Mouse (Mus musculus): ENCODE data around the gene Fzd1. TPM values are rescaled to one million over a fixed set of nuclear protein-coding genes. Genes with fewer than 3 reads are reported as not detected.

The Fzd1 gene
- polyA plus RNA-seq, 1 experiment from 2014 or later = 17.2 TPM

DNA sequence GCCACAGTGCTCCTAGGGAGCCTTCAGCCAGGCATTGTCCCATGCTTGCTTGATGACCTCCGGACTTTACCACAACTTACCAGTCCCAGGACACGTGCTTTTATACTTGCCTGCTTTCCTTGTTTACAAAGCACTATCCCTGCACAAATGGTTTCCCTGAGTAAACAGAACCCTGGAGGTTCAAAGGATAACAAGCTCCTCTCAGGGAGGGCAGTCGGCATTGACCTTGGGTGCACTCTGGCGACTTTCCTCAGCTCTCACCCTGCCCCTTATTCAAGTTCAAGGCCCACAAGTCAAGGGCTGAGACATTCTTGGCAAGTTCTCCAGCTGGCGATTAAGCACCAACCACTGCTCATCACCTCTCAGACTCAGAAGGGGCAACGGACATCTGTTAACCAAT is 20.8 kb downstream of the Fzd1 start:
- no peak overlapping the region for H3K9ac ChIP-seq
- H3K27ac ChIP-seq = no peak overlapping the region
- H3K4me3 ChIP-seq = no peak overlapping the region
- peaks cover 15% of the 10 kb centered on the region for H3K4me1 ChIP-seq (replicated peaks)
- H3K27me3 ChIP-seq = no peaks in the 10 kb centered on the region
- H3K4me2 ChIP-seq = no peak overlapping the region
- no peaks in the 10 kb centered on the region for H3K36me3 ChIP-seq
- no peak for ATAC-seq (replicated peaks; ENCODE audit: insufficient number of reproducible peaks, insufficient read depth, low FRiP score, low read depth)
- no peaks in the 10 kb centered on the region for H3K9me3 ChIP-seq (replicated peaks)
- 29% methylated on average over 6 of the region's 6 CpGs for WGBS

DNA sequence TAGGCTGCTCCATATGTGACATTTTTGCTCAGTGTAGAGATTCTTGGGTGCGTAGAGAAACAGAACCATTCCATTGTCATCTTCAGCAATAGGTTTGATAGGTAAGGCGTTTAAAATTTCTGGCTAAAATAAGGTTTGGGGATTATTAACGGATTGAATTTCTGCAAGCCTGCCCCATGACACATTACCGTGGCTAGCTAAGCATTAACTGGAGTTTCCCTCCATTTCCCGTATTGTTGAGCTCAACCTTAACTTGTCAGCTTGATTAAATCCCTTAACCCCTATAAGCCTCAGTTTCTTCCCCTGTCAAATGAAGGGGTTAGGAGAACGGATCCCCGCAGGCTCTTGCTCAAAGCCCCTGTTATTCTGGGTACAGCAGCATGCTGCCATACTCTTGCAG is 22.4 kb downstream of the Fzd1 start:
- H3K4me1 ChIP-seq (replicated peaks) = peaks cover 15% of the 10 kb centered on the region
- no peak for ATAC-seq (replicated peaks; ENCODE audit: insufficient number of reproducible peaks, insufficient read depth, low FRiP score, low read depth)
- no peaks in the 10 kb centered on the region for H3K36me3 ChIP-seq
- no peaks in the 10 kb centered on the region for H3K27me3 ChIP-seq
- H3K9ac ChIP-seq = no peak overlapping the region
- H3K4me3 ChIP-seq = no peak overlapping the region
- H3K27ac ChIP-seq = no peak overlapping the region
- WGBS = 84% methylated on average over 7 of the region's 7 CpGs
- no peaks in the 10 kb centered on the region for H3K9me3 ChIP-seq (replicated peaks)
- no peak overlapping the region for H3K4me2 ChIP-seq

DNA sequence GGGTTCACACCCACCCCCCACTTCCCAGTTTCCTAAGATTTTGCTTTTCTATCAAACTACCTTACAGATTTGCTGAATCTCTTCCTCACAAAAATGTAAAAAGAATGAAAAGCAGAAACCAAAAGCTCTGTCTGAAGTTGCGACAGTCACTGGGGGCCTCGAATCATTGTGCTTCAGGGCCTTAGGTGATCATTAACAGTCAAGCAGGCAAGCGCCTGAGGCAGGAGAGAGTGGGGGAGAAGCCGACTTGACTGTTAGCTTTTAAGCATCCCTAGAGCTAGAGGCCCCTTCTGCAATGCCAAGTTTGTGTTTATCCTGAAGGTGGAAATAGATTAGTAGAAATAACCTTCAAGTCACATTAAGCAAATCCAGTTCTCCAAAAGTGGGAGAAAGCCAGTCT is 24.6 kb downstream of the Fzd1 start:
- 68% methylated on average over 4 of the region's 4 CpGs for WGBS

DNA sequence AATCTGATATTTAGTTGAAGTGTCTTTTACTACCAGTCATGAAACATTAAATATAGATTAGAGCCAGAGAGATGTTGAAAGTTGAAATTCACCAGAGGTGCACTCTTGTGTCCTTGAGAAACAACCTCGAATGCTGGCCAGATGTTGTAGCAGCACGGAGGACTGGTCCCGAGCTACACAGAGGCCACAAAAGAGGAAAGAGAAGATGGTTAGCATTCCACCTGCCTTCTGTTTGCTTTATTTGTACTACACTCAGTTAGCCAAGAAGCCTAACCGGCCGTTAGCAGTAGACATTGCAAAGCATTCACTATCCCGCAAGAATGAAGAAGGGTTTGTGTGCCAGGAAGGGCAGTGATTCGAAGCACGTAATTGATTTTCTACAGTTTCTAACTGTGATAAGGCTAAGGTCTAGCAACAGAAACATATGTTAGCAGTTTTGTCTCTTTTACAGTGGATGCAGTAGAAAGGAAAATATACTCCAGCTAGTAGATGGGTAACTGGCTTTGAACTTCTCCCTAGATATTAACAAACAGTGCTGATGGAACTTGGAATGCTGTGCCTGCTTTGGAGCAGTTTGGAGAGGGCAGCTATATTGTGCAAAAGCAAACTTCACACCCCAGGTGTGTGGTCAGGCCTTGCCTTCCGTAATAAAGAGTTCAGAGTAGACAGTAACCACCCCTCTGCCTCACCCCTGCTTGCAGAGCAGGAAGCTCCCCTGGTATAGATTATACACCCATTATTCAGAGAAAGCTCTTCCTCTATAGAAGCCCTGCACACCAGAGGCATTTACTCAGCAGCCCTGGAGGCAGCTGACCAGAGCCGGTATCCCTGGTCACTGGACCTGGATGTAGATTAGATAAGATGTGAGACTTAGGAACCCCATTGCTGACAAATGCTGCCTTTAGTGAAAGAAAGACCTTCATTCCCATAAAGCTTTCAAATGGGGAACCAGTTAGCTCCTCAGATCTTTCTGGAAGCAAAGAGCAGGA is 25.3 kb downstream of the Fzd1 start:
- H3K27me3 ChIP-seq = no peaks in the 10 kb centered on the region
- H3K27ac ChIP-seq = no peak overlapping the region
- no peak for ATAC-seq (replicated peaks; ENCODE audit: insufficient number of reproducible peaks, insufficient read depth, low FRiP score, low read depth)
- no peak overlapping the region for H3K9ac ChIP-seq
- H3K4me1 ChIP-seq (replicated peaks) = peaks cover 15% of the 10 kb centered on the region
- no peaks in the 10 kb centered on the region for H3K36me3 ChIP-seq
- no peak overlapping the region for H3K4me3 ChIP-seq
- H3K9me3 ChIP-seq (replicated peaks) = no peaks in the 10 kb centered on the region
- WGBS = 63% methylated on average over 10 of the region's 10 CpGs
- no peak overlapping the region for H3K4me2 ChIP-seq

More for the DNA sequence above, 24.6 kb downstream of the Fzd1 start:
- peak overlapping the region; percentile 60; the same call in 1 of the 2 replicates for H3K27ac ChIP-seq
- H3K9ac ChIP-seq = no peak overlapping the region
- H3K9me3 ChIP-seq (replicated peaks) = no peaks in the 10 kb centered on the region
- ATAC-seq (replicated peaks; ENCODE audit: insufficient number of reproducible peaks, insufficient read depth, low FRiP score, low read depth) = no peak
- no peak overlapping the region for H3K4me3 ChIP-seq
- no peaks in the 10 kb centered on the region for H3K27me3 ChIP-seq
- no peak overlapping the region for H3K4me2 ChIP-seq
- H3K4me1 ChIP-seq (replicated peaks) = peaks cover 15% of the 10 kb centered on the region
- H3K36me3 ChIP-seq = no peaks in the 10 kb centered on the region

DNA sequence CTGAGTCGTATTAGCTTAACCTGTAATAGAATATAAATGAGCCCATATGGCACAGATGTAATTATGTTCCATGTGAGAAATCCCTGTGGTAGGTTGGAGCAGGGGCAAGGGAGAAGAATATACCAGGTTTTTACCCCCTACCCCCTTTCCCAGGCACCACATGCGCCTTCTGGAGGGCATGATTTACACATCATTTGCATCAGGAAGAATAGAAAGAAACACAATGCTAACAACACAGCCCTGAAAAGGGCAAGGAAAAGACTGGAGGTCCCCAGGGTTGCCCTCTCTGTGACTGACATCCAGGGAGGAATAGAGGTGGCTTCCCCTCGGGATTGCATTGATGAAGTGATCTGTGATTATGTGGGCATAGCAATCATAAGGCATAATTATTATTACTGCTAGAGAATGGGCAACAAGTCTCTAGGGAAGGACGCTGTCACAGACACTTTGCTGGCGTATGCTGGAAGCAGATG is 26.1 kb downstream of the Fzd1 start:
- Histone ChIP-seq H3K9ac (no peak overlapping the region), H3K27ac (no peak overlapping the region), H3K4me3 (no peak overlapping the region), H3K4me1 (replicated peaks) (peaks cover 15% of the 10 kb centered on the region), H3K4me2 (no peak overlapping the region), H3K27me3 (no peaks in the 10 kb centered on the region), H3K36me3 (no peaks in the 10 kb centered on the region), H3K9me3 (replicated peaks) (no peaks in the 10 kb centered on the region)
- 74% methylated on average over 5 of the region's 5 CpGs for WGBS
- ATAC-seq (replicated peaks; ENCODE audit: insufficient number of reproducible peaks, insufficient read depth, low FRiP score, low read depth) = no peak

DNA sequence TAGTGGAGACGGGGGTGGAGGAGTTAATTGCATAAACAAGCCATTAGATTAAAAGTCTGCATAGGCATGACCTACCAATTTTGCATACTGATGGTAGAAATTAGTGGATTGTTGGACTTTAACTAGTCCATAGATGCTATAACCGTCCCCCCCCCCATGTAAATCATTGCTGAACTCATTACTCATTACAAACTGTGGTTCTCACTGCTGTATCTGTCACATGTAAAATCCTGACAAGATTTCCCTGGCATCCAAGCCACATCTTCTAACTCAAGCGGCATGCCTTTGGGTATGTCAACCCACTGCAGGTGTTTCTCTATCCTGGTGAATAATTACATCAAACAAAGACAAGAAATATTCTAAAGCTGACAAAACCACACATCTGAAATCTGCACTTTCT is 26.8 kb downstream of the Fzd1 start:
- H3K4me2 ChIP-seq = no peak overlapping the region
- no peak overlapping the region for H3K27ac ChIP-seq
- H3K4me3 ChIP-seq = no peak overlapping the region
- no peaks in the 10 kb centered on the region for H3K9me3 ChIP-seq (replicated peaks)
- 82% methylated on average over 3 of the region's 3 CpGs for WGBS
- H3K27me3 ChIP-seq = no peaks in the 10 kb centered on the region
- no peak for ATAC-seq (replicated peaks; ENCODE audit: insufficient number of reproducible peaks, insufficient read depth, low FRiP score, low read depth)
- no peaks in the 10 kb centered on the region for H3K36me3 ChIP-seq
- no peak overlapping the region for H3K9ac ChIP-seq
- H3K4me1 ChIP-seq (replicated peaks) = peaks cover 15% of the 10 kb centered on the region

Small RNA genes lying within 50 kb of the gene (microRNA-seq; reads per million reads assigned to microRNA genes)
- not detected for gene Gm44483

Measured in heart, embryonic 15.5 days (tissue).